Mouse (Mus musculus) frontal cortex, adult (tissue): ENCODE measurements at regions not wholly inside any gene's neighbourhood (a gene's known extent, or its start where the extent isn't known, plus 50 kb on each side); places are given as distances from the start of the nearest gene placed in this dataset.

Experiments used
- ATAC-seq: cut with Nextera tagmentation; 2 replicates; pipeline ENCODE4 v1.9.2; 2017; ENCODE audit warnings: mild to moderate bottlenecking, moderate library complexity, mixed read lengths; ENCODE audit not compliant: low TSS enrichment

DNA sequence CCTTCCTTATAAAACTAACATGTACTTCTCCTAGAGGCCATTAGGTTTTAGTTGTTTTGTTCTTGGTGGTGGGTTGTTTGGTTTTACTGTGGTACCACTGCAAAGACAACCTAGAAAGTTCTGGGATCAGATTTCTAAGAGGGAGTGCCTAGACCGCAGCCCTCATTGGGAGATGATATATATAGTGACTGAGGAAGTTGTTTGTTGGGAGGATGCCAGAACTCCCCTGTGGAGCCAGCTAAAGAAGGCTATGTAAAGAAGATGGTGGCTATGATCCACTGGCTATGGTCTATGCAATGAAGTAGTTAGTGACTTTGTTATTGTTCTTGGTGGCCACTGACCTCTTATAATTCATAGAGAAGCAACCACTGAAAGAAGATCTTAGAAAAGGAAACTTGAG lies 283.8 kb upstream of the Kif2a start:
- ATAC-seq: no peak

GRCm38 (mm10) chr13:107303878-107304277 lies 282.0 kb upstream of the Kif2a start:
- no peak for ATAC-seq

GRCm38 (mm10) chr13:107303322-107303721 lies 281.4 kb upstream of the Kif2a start:
- no peak for ATAC-seq

DNA sequence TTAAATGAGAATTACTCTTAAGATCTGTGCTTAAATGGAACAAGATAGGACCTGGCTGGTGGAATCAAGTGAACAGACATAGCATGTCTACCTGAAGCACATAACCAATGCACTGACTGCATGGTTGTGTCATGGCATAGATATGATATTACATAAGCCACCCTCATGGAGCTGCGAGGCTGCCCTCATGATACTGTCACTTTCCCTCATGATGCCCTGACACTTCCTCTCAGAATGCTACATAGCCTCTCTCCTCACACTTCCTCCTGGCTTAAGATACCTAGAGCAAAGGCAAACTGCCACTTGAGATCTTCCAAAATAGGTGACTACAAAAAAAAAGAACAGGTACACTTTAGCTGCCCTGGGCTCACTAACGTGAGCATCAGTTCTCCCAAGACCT lies 278.9 kb upstream of the Kif2a start:
- ATAC-seq: no peak

DNA sequence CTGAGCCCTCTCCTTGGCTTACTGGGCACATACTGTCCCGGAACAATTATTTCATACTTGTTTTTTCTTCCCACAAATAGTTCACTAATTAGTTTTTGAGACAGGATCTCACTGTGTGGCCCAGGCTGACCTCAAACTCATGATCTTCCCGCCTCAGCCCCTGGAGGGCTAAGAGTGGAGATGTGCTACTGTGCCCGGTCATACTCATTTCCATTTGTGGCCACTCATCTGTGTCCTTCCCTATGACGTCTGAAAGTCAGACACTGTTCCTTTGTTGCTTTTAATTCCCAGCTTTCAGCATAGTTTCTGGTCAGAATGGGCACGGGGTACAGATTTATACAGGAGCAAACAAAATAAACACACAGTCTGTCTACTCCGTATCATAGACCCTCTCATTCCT lies 242.7 kb upstream of the Kif2a start:
- no peak for ATAC-seq

- ATAC-seq: no peak
Observed at GRCm38 (mm10) chr13:107261479-107262050, 239.6 kb upstream of the Kif2a start.

DNA sequence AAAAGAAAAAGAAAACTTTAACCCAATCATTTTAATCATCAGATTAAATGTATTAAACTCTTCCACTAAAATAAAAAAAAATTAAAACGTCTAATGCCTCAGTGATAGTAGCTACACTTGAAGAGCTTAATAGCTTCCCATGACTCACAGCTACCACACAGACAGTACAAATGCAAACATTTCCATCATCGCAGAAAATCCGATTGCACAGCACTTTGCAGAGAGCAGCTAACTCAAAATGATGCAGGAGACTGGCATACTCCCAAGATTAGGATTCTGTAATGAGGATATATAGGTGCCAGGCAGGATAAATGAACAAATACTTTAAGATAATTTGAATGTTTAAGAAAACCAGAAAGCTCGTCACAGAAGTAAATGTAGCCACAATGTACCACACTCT lies 238.3 kb upstream of the Kif2a start:
- ATAC-seq: peak; percentile 67; the same call in 1 of the 2 replicates

GRCm38 (mm10) chr13:107247792-107248505 lies 226.0 kb upstream of the Kif2a start:
- ATAC-seq: peak; percentile 31; the same call in 1 of the 2 replicates

- ATAC-seq: peak; percentile 50
Observed at GRCm38 (mm10) chr13:107246956-107247751, 225.2 kb upstream of the Kif2a start.

- ATAC-seq: peak; percentile 82
Observed at GRCm38 (mm10) chr13:107244173-107244572, 222.2 kb upstream of the Kif2a start.

DNA sequence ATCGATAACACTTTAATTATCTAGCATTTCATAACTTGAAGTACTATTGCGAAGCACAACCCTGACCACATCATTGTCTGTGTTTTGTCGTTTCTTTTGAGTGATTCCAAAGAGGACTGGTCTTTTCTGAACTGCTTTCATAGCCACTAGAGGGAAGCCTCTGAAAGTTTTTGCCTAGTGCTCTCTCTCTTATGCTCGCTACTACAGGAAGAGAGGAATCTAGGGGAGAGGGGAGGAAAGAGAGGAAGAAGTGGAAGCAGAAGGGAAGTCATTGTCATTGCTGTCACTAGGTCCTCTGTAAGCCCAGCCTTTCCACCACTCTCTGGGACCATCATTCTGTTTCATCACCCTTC lies 217.1 kb upstream of the Kif2a start:
- peak; percentile 88 for ATAC-seq

- no peak for ATAC-seq
Observed at GRCm38 (mm10) chr13:107238364-107239034, 216.6 kb upstream of the Kif2a start.

DNA sequence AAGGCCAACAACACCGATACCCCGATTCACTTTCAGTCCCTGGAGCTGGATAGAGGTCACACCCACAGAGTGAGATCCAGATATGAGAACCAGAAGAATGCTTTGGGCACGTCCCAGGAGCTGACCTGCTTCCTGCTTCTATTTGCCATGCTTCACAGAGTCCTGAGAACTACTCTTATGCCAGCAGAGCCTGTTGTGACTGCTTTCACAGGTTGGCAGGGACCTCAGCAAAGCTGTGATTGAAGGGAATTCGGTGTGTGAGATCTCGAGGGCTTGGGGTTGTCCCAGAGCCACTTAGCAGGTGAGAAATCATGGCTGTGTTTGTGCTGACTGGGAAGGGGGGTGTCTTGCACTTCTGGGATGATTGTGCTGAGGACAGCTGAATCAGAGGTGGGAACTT lies 197.5 kb upstream of the Kif2a start:
- no peak for ATAC-seq

DNA sequence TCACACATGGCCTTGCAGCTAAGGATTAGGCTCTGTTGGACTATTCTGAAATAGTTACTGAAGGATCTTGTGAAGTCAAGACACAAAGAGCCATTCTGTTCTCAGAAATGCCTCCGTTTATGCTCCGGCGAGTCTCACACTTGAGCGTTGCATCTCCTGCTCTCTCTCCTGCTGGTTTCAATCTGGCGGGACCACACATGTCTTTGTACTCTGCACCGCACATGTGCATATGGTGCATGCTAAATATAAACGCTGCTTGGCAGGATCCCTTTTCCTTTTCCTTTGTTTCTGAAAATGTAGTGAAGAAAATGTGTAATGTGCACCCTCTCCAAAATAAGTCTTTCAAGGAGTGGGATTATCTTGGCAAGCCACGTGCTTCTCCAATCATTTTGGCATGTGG lies 196.4 kb upstream of the Kif2a start:
- ATAC-seq: peak; percentile 99

DNA sequence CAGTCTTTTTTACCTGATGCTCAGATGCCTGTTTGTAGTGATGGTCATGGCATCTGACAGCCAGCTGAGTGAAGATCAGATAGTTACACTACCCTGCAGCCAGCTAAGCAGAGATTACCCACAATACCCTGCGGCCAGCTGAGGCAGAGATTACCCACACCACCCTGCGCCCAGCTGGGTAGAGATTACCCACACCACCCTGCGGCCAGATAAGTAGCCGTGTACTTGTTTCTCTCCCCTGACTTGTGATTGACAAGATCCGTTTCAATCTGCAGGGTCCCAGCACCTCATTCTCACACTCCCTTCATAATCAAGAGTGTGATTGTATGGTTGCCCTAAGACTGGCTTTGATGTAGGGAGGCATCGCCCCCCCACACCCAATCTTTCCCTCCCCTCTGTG lies 195.9 kb upstream of the Kif2a start:
- no peak for ATAC-seq

DNA sequence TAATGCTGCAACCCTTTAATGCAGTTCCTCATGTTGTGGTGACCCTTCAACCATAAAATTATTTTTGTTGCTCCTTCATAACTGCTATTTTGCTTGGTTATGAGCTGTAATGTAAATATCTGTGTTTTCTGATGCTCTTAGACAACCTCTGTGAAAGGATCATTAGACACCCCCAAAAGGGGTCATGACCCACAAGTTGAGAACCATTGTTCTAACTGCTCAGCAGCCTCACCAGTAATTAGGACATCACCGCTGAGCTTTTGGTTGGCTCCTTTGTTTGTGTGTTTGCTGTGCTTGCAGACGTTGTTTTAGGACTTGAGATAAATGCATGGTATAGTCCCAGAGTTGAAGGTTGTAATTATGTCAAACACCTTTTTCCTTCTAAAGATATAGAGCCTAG lies 191.4 kb upstream of the Kif2a start:
- ATAC-seq: no peak

DNA sequence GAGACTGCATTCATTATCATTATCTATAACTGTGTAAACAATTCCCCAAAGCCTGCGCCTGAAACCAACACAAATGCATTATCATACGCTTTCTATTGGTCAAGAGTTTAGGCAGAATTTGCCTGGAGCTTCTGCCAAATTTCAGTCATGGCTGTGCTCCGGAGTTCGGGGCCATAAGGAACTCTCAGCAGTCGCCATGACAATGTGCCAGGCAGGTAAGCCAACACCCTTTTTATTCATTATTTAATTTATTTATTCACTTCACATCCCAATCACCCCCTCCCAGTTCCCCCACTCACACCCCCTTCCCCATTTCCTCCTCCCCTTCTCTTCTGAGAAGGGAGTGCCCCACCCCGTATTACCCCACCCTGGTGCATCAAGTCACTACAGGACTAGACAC lies 188.8 kb upstream of the Kif2a start:
- ATAC-seq: no peak

GRCm38 (mm10) chr13:107207354-107208181 lies 185.6 kb upstream of the Kif2a start:
- peak; percentile 99 for ATAC-seq

DNA sequence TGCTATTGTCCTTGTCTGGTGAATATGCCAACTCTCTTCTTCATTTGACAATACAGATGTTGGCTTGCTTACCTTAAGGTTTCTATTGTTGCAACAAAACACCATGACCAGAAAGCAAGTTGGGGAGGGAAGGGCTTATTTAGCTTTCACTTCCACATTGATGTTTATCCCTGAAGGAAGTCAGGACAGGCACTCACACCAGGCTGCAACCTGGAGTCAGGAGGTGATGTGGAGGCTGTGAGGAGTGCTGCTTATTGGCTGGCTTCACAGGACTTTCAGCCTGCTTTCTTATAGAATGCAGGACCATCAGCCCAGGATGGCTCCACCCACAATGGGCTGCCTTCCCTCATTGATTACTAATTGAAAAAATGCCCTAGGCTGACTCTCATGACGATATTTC lies 177.9 kb upstream of the Kif2a start:
- no peak for ATAC-seq

DNA sequence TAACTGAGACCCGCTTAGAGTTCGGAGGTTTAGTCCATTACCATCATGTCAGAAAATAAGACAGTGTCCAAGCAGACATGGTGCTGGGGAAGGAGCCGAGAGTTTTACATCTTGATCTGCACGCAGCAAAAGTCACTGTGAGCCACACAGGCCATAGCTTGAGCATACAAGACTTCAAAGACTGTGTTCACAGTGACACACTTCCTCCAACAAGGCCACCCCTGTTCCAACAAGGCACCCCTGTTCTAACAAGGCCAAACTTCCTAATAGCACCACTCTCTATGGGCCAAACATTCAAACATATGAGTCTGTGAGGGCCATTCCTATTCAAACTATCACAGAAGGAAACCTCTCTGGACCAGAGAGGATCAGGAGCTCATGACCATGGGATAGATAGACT lies 171.5 kb upstream of the Kif2a start:
- no peak for ATAC-seq

GRCm38 (mm10) chr13:107187258-107187878 lies 165.4 kb upstream of the Kif2a start:
- no peak for ATAC-seq
